In the genomic region with DNA sequence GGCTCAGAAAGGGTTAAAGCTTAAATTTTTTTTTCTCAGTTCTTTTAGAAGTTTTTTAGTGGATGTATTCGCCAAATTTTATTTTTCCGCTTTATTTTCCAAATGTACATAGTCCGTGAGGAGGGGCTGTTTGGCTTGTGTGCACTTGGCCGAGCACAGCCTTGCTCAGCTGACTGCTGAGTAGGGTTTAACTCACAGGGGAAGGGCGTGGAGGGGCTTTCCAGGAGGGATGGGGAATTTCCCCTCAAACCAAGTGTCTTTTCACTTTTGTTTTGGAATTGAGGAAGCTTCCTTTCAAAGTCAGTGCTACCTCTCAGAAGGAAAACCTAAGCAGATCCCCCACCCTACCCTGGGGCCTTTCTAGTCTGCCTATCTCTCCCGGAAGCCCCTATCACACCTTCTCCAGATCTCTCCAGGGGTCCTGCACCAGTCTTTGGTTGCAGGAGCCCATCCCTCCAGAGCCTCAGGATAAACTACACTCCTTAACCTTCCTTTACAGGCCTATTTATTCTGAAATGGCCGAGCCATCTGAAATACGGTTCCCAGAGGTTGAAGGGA, we compare ENCODE assay signal across 1 mouse cellular context.
TF ChIP-seq lines count a peak whose summit lies in the region.

No protein-coding gene starts in this region.

TF ChIP-seq in CH12.LX, 34 proteins besides CTCF, POLR2A, EP300 and RAD21:
- TF ChIP-seq BHLHE40 (IDR thresholded peaks at IDR 0.05; ENCODE audit: low read depth, low read length) (peak; percentile 92), ETS1 (conservative IDR thresholded peaks at IDR 0.05; ENCODE audit: low read depth, low read length) (peak; percentile 96), POLR2AphosphoS2 (IDR thresholded peaks at IDR 0.05; ENCODE audit: low read depth, low read length) (no peak), ZMIZ1 (IDR thresholded peaks at IDR 0.05; ENCODE audit: low read depth, low read length) (no peak), HCFC1 (IDR thresholded peaks at IDR 0.05; ENCODE audit: low read depth, low read length) (no peak), USF2 (conservative IDR thresholded peaks at IDR 0.05; ENCODE audit: low read depth, low read length) (no peak), JUN (IDR thresholded peaks at IDR 0.05; ENCODE audit: insufficient read depth, low read depth, low read length) (no peak), CHD1 (IDR thresholded peaks at IDR 0.05; ENCODE audit: low read depth, low read length) (no peak), TCF12 (IDR thresholded peaks at IDR 0.05; ENCODE audit: low read depth, low read length) (peak; percentile 55), GABPA (IDR thresholded peaks at IDR 0.05; ENCODE audit: insufficient replicate concordance, low read depth, low read length) (no peak), NRF1 (IDR thresholded peaks at IDR 0.05; ENCODE audit: low read depth, low read length) (0 out of 2 replicates have a peak, but pooled peaks have one; percentile 3), JUND (conservative IDR thresholded peaks at IDR 0.05; ENCODE audit: low read depth, low read length) (no peak; the same call in 1 of the 2 replicates), SMC3 (IDR thresholded peaks at IDR 0.05; ENCODE audit: low read depth, low read length) (peak; percentile 1; the same call in 1 of the 2 replicates), PAX5 (IDR thresholded peaks at IDR 0.05; ENCODE audit: low read length) (no peak), RCOR1 (conservative IDR thresholded peaks at IDR 0.05; ENCODE audit: low read depth, low read length) (0 out of 2 replicates have a peak, but pooled peaks have one; percentile 17), CHD2 (IDR thresholded peaks at IDR 0.05; ENCODE audit: low read length) (no peak), USF1 (IDR thresholded peaks at IDR 0.05; ENCODE audit: low read depth, low read length) (no peak), NELFE (IDR thresholded peaks at IDR 0.05; ENCODE audit: low read depth, low read length) (peak; percentile 11; the same call in 1 of the 2 replicates), ELF1 (IDR thresholded peaks at IDR 0.05; ENCODE audit: low read depth, low read length) (0 out of 2 replicates have a peak, but pooled peaks have one; percentile 48), ZKSCAN1 (IDR thresholded peaks at IDR 0.05; ENCODE audit: borderline replicate concordance, low read depth, low read length) (no peak), SIN3A (IDR thresholded peaks at IDR 0.05; ENCODE audit: low read length) (peak; percentile 91), MEF2A (IDR thresholded peaks at IDR 0.05; ENCODE audit: borderline replicate concordance, low read depth, low read length) (peak; percentile 75; the same call in 1 of the 2 replicates), MXI1 (IDR thresholded peaks at IDR 0.05; ENCODE audit: low read depth, low read length) (no peak; the same call in 1 of the 2 replicates), KAT2A (IDR thresholded peaks at IDR 0.05; ENCODE audit: insufficient replicate concordance, low read length) (no peak), MYC (IDR thresholded peaks at IDR 0.05; ENCODE audit: low read depth, low read length) (no peak), IRF4 (IDR thresholded peaks at IDR 0.05; ENCODE audit: low read depth, low read length) (peak; percentile 71), UBTF (IDR thresholded peaks at IDR 0.05; ENCODE audit: low read depth, low read length) (no peak), MAX (IDR thresholded peaks at IDR 0.05; ENCODE audit: low read length) (peak; percentile 49), TBP (conservative IDR thresholded peaks at IDR 0.05; ENCODE audit: low read depth, low read length) (0 out of 2 replicates have a peak, but pooled peaks have one; percentile 53), E2F4 (IDR thresholded peaks at IDR 0.05; ENCODE audit: insufficient replicate concordance, low read depth, low read length) (no peak), MAFK (IDR thresholded peaks at IDR 0.05; ENCODE audit: insufficient replicate concordance, low read length) (peak; percentile 77; the same call in 1 of the 2 replicates), ZNF384 (IDR thresholded peaks at IDR 0.05; ENCODE audit: low read depth, low read length) (peak; percentile 19; the same call in 1 of the 2 replicates), MAZ (IDR thresholded peaks at IDR 0.05; ENCODE audit: low read depth, low read length) (peak; percentile 79), ZC3H11A (IDR thresholded peaks at IDR 0.05; ENCODE audit: low read depth, low read length) (no peak)
